Mouse (Mus musculus) thymus, adult 2 months (tissue): Measurements from ENCODE around the gene Birc7. TPM values are rescaled to one million over a fixed set of nuclear protein-coding genes. Genes with fewer than 3 reads are reported as not detected.

ENCODE experiments used
- DNase-seq: peaks from one replicate; pipeline ENCODE4 v3.0.0; 2021
- H3K27ac ChIP-seq: fragments of 200-500 bp; 2 replicates; pipeline ENCODE4 v1.5.1; 2012; ENCODE audit warnings: low read length, control low read depth; ENCODE audit not compliant: control insufficient read depth, insufficient read depth
- H3K27me3 ChIP-seq: fragments of 200-500 bp; 2 replicates; pipeline ENCODE4 v1.6.1; 2012; ENCODE audit warnings: mild to moderate bottlenecking, low read length, moderate library complexity, mixed read lengths; ENCODE audit not compliant: control insufficient read depth, insufficient read depth
- H3K36me3 ChIP-seq: fragments of 200-500 bp; 2 replicates; pipeline ENCODE4 v1.6.1; 2012; ENCODE audit warnings: mild to moderate bottlenecking, low read length, moderate library complexity; ENCODE audit not compliant: control insufficient read depth, insufficient read depth
- H3K4me1 ChIP-seq: fragments of 200-500 bp; replicated peaks from 2 replicates; pipeline ENCODE4 v1.6.1; 2012; ENCODE audit warnings: low read length; ENCODE audit not compliant: control insufficient read depth, insufficient read depth
- H3K4me3 ChIP-seq: fragments of 200-500 bp; 2 replicates; pipeline ENCODE4 v1.5.1; 2012; ENCODE audit warnings: mild to moderate bottlenecking, low read length, control low read depth, moderate library complexity; ENCODE audit not compliant: control insufficient read depth, insufficient read depth
- CTCF ChIP-seq: fragments of 200-500 bp; IDR thresholded peaks from 2 replicates; pipeline ENCODE4 v1.5.1; 2012; ENCODE audit warnings: mild to moderate bottlenecking, control low read depth, low read length, moderate library complexity, borderline replicate concordance; ENCODE audit not compliant: control insufficient read depth, poor library complexity, insufficient read depth; ENCODE audit errors: extremely low read depth
- POLR2A ChIP-seq: fragments of 200-500 bp; IDR thresholded peaks from 2 replicates; pipeline ENCODE4 v1.6.1; 2012; ENCODE audit warnings: mild to moderate bottlenecking, low read length, control low read depth, moderate library complexity; ENCODE audit not compliant: control insufficient read depth, poor library complexity, insufficient read depth; ENCODE audit errors: extremely low read depth
- WGBS: fragments of 180-500 bp; shearing (Covaris S2); methylation state at CpG from one replicate; pipeline ENCODE4 v1.1.7; 2018; 5-methylcytosine and 5-hydroxymethylcytosine counted together
- polyA plus RNA-seq: library from polyadenylated mRNA; depleted of rRNA; stranded (reverse); fragments of >200 nt; gene quantifications from 2 replicates; pipeline ENCODE4 v1.2.3, GENCODE M21; 2012; rRNA removed

Birc7 gene
- polyA plus RNA-seq, 1 experiment = 0.19 TPM

GRCm38 (mm10) chr2:180963956-180964355, 35.1 kb downstream of the Birc7 start:
- H3K4me3 ChIP-seq = no peak overlapping the region
- no peaks in the 10 kb centered on the region for H3K36me3 ChIP-seq
- TF ChIP-seq CTCF = peak; percentile 89; the same call in 1 of the 2 replicates
- no peak for TF ChIP-seq POLR2A
- H3K4me1 ChIP-seq = peaks cover 6% of the 10 kb centered on the region
- no peaks in the 10 kb centered on the region for H3K27me3 ChIP-seq
- no peak overlapping the region for H3K27ac ChIP-seq
- peak; percentile 68 for DNase-seq
- WGBS = 8% methylated on average over 5 of the region's 5 CpGs

- H3K4me1 ChIP-seq = peaks cover 7% of the 10 kb centered on the region
- peak overlapping the region; percentile 91 for H3K4me3 ChIP-seq
- DNase-seq = peak; percentile 16
- H3K36me3 ChIP-seq = peaks cover 1% of the 10 kb centered on the region; the same call in 1 of the 2 replicates
- H3K27ac ChIP-seq = peak overlapping the region; percentile 64
- H3K27me3 ChIP-seq = no peaks in the 10 kb centered on the region
- no peak for TF ChIP-seq CTCF
- TF ChIP-seq POLR2A = no peak
- 3% methylated on average over 14 of the region's 14 CpGs for WGBS
Measured at GRCm38 (mm10) chr2:180966092-180966882, 37.5 kb downstream of the Birc7 start.

GRCm38 (mm10) chr2:180967010-180967763, 38.4 kb downstream of the Birc7 start, which contains the start of gene Arfgap1:
Gene Arfgap1, plus strand, starts transcription at chr2:180967225.
- DNase-seq = peak; percentile 90
- WGBS = under 1% methylated on average over 57 of the region's 57 CpGs
- TF ChIP-seq POLR2A (peak; percentile 90), CTCF (no peak; the same call in 1 of the 2 replicates)
- H3K27me3 ChIP-seq = no peaks in the 10 kb centered on the region
- peaks cover 7% of the 10 kb centered on the region for H3K4me1 ChIP-seq
- H3K4me3 ChIP-seq = peak within 1 kb of the TSS; percentile 91
- peaks cover 10% of the 10 kb centered on the region for H3K36me3 ChIP-seq
- H3K27ac ChIP-seq = peak within 1 kb of the TSS; percentile 64

GRCm38 (mm10) chr2:180981133-180981532, 52.3 kb downstream of the Birc7 start:
- Histone ChIP-seq H3K36me3 (peaks cover 27% of the 10 kb centered on the region), H3K27me3 (no peaks in the 10 kb centered on the region)
- DNase-seq = no peak

More at GRCm38 (mm10) chr2:180981133-180981532, 52.3 kb downstream of the Birc7 start:
- no peak overlapping the region for H3K4me3 ChIP-seq
- no peaks in the 10 kb centered on the region for H3K4me1 ChIP-seq
- WGBS = 92% methylated on average over 6 of the region's 6 CpGs
- H3K27ac ChIP-seq = no peak overlapping the region
- TF ChIP-seq CTCF (no peak), POLR2A (no peak)

Other genes with a start within 250 kb of the Birc7 start
- gene Dido1, start 219.0 kb upstream of the Birc7 start, polyA plus RNA-seq = 40.7 and 42.2 TPM in 2 replicates
- 34.9 and 35.5 TPM in 2 replicates for gene Gid8, start 218.9 kb upstream of the Birc7 start, polyA plus RNA-seq
- gene Slc17a9, start 203.8 kb upstream of the Birc7 start, polyA plus RNA-seq = 24.9 and 26.4 TPM in 2 replicates
- 0.16 and 0.46 TPM in 2 replicates for gene Bhlhe23, start 152.1 kb upstream of the Birc7 start, polyA plus RNA-seq
- 76.7 and 78.3 TPM in 2 replicates for gene Ythdf1, start 8.1 kb upstream of the Birc7 start, polyA plus RNA-seq
- 12.5 and 24.6 TPM in 2 replicates for gene Nkain4, start 25.7 kb downstream of the Birc7 start, polyA plus RNA-seq
- 65.5 and 68.4 TPM in 2 replicates for gene Arfgap1, start 38.2 kb downstream of the Birc7 start, polyA plus RNA-seq
- 2.5 and 3.3 TPM in 2 replicates for gene Col20a1, start 57.5 kb downstream of the Birc7 start, polyA plus RNA-seq
- gene Chrna4, start 114.5 kb downstream of the Birc7 start, polyA plus RNA-seq = 0.18 and 0.27 TPM in 2 replicates
- gene Kcnq2, start 206.3 kb downstream of the Birc7 start, polyA plus RNA-seq = 0.24 and 0.32 TPM in 2 replicates
- gene Eef1a2, start 228.0 kb downstream of the Birc7 start, polyA plus RNA-seq = 2.7 and 42.5 TPM in 2 replicates